Mouse (Mus musculus) embryonic facial prominence, embryonic 10.5 days (tissue): ENCODE measurements around the gene Atp6v0a2. TPM values are rescaled to one million over a fixed set of nuclear protein-coding genes. Genes with fewer than 3 reads are reported as not detected.
A peak's percentile ranks its signal among the peaks of the same experiment; 100 is the strongest.
"Not testable (repeated sequence)": the region's sequence is repeated elsewhere in the genome, so short reads cannot be mapped to it uniquely, and the experiment has no call there.

Source experiments
- DNase-seq: peaks from one replicate; pipeline ENCODE4 v3.0.0-alpha.2; 2017; ENCODE audit warnings: low spot score
- H3K27ac ChIP-seq: fragments of 300-500 bp; sonication (generic); replicated peaks from 2 replicates; pipeline ENCODE4 v1.5.1; 2016; ENCODE audit warnings: mild to moderate bottlenecking
- H3K27me3 ChIP-seq: fragments of 300-500 bp; sonication (generic); replicated peaks from 2 replicates; pipeline ENCODE4 v1.6.1; 2016; ENCODE audit warnings: low read depth, mild to moderate bottlenecking; ENCODE audit not compliant: poor library complexity, severe bottlenecking
- H3K36me3 ChIP-seq: fragments of 300-500 bp; sonication (generic); replicated peaks from 2 replicates; pipeline ENCODE4 v1.6.1; 2016; ENCODE audit warnings: mild to moderate bottlenecking, moderate library complexity
- H3K4me1 ChIP-seq: fragments of 300-500 bp; sonication (generic); 2 replicates; pipeline ENCODE4 v1.6.1; 2016
- H3K4me3 ChIP-seq: fragments of 300-500 bp; sonication (generic); 2 replicates; pipeline ENCODE4 v1.5.1; 2016; ENCODE audit warnings: mild to moderate bottlenecking, moderate library complexity
- H3K9me3 ChIP-seq: fragments of 300-500 bp; sonication (generic); 2 replicates; pipeline ENCODE4 v1.6.1; 2016; ENCODE audit warnings: mild to moderate bottlenecking
- WGBS: fragments of 180-500 bp; shearing (Covaris S2); methylation state at CpG from one replicate; pipeline ENCODE4 v1.1.7; 2016; 5-methylcytosine and 5-hydroxymethylcytosine counted together
- polyA plus RNA-seq: library from polyadenylated mRNA; unstranded; fragments of >200 nt; fragmentation: Nextera tagmentation; extraction: Ambion mirVana; gene quantifications from 2 replicates; pipeline ENCODE4 v1.2.1, GENCODE M21; 2016

Gene Atp6v0a2
- polyA plus RNA-seq, result 40.8 and 45.0 TPM in 2 replicates

DNA sequence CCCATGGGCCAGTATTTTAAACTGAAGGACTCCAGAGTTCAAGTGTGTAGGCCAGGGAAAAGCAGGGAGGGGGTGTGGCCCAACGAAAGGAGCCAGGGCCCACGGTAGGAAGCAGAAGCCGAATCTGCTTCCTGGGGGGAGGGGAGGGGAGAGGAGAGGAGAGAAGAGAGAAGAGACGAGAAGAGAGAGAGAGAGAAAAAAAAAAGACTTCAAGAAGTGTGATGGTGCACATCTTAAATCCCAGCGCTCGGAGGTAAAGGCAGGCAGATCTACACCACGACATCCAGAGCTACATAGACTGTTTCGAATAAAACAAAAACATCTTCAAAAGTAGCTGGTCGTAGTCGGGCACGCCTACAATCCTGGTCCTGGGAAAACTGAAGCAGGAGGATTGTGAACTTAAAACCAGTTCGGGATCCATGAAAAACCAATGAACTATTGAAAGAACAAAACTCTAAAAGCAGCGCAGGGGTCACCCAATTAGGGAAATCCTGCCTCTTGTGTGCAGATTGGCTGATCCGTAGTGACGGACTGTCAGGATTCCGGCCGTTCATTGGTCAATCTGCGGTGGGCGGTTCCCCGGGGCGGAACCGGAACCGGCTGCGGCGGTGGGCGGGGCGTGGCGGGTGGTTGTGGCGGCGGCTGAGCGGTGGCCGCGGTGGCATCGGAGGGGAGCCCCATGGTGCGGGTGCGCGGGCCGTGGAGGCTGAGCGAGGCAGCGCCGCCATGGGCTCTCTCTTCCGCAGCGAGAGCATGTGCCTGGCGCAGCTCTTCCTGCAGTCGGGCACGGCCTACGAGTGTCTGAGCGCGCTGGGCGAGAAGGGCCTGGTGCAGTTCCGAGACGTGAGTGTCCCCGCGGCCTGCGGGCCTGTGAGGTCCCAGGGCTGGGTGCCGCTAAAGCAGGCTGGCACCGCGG, at the start of gene Atp6v0a2:
Gene Atp6v0a2 (plus strand): TSS at position 129 of the 916 bp plus-strand sequence.
- peaks cover 18% of the 10 kb centered on the region for H3K36me3 ChIP-seq
- peak; percentile 96 for DNase-seq
- H3K27me3 ChIP-seq, result no peaks in the 10 kb centered on the region
- WGBS, result under 1% methylated on average over 58 of the region's 58 CpGs
- peak within 1 kb of the TSS; percentile 83 for H3K27ac ChIP-seq
- H3K9me3 ChIP-seq, result no peaks in the 10 kb centered on the region
- H3K4me1 ChIP-seq, result peaks cover 24% of the 10 kb centered on the region
- H3K4me3 ChIP-seq, result peak within 1 kb of the TSS; percentile 100

DNA sequence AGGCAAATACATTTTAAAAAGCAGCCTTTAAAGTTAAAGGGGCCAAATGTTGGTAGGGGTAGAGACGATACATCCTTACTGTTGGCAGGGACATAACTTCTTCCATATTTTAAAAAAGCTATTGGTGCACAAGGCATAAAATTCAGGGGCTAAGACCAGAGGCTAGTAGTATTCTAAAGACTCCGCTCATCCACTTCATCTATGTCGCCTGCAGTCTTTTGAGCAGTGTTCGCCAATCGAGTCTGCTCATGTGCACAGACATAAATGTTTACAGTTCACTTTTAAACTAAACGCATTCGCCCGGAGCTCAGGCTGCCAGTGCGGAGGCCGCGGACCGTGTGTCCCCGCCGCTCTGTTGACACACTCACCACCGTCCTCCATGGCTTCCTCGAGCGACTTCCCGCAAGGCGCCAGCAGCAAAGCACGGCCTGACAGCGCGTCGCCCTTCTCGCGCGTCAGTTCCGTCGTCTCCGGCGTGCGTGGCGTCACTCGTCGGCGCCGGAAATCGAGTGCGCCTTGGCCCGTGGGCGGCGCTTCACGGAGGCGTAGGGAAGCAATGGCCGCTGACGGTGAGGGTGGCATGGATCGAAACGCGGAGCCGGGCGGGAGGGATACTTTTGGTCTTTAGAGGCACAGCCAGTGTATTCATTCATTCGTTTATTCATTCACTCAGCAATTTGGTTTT, 49.6 kb upstream of the Atp6v0a2 start, which contains the start of the genes Eif2b1 and Gtf2h3:
Gene Eif2b1 (minus strand): TSS at position 499 of the 685 bp plus-strand sequence.
Gene Gtf2h3 (plus strand): TSS at position 508 of the 685 bp plus-strand sequence.
- DNase-seq, result peak; percentile 95
- Histone ChIP-seq H3K4me3 (peak within 1 kb of the TSS; percentile 86), H3K4me1 (peaks cover 21% of the 10 kb centered on the region), H3K27ac (peak within 1 kb of the TSS; percentile 79), H3K9me3 (no peaks in the 10 kb centered on the region), H3K27me3 (no peaks in the 10 kb centered on the region), H3K36me3 (peaks cover 58% of the 10 kb centered on the region)
- 1% methylated on average over 51 of the region's 51 CpGs for WGBS

DNA sequence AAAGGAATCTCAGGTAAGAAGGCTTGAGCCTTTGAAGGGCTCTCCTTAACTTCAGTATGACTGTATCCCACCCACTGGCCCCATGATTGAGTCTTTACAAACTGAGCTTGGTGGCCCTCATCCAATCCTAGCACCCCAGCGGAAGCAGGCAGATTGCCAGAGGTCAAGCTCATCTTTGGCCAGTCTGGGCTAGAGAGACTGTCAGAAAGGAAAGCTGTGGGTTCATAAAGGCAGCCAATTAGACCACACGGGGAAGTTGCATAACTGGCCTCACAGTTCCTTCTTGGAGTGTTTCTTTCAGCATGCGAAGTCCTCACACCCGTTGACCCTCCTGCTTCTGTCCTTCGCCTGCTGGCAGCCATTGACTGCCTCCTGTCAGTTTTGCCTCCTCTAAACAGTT, 45.9 kb upstream of the Atp6v0a2 start:
- no peak for DNase-seq
- H3K9me3 ChIP-seq, result no peaks in the 10 kb centered on the region
- H3K4me3 ChIP-seq, result no peak overlapping the region
- 93% methylated on average over 5 of the region's 5 CpGs for WGBS
- peaks cover 59% of the 10 kb centered on the region for H3K36me3 ChIP-seq
- no peaks in the 10 kb centered on the region for H3K27me3 ChIP-seq
- H3K27ac ChIP-seq, result no peak overlapping the region
- H3K4me1 ChIP-seq, result peaks cover 21% of the 10 kb centered on the region

DNA sequence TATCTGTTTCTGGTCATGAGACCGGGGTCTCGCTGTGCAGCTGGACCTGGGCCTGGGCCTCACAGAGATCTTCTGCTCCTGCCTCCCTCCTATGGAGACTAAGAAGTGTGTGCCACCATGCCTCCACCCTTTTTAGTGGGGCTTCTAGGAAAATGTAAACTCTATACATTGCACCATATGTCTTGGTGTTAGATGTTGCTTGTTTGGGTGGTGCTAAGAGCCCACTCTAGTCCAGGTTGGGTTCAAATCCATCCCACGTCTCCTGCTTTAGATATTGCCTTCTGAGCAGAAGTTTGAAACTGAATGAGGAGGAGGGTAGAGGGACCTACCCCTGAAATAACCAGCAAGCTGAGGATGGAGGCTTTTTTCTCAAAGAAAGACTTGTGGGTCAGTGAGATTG, 35.6 kb upstream of the Atp6v0a2 start:
- Histone ChIP-seq H3K27me3 (no peaks in the 10 kb centered on the region), H3K9me3 (no peaks in the 10 kb centered on the region), H3K27ac (no peak overlapping the region), H3K4me3 (no peak overlapping the region), H3K4me1 (no peaks in the 10 kb centered on the region), H3K36me3 (peaks cover 91% of the 10 kb centered on the region)
- 93% methylated on average over 3 of the region's 3 CpGs for WGBS
- no peak for DNase-seq

DNA sequence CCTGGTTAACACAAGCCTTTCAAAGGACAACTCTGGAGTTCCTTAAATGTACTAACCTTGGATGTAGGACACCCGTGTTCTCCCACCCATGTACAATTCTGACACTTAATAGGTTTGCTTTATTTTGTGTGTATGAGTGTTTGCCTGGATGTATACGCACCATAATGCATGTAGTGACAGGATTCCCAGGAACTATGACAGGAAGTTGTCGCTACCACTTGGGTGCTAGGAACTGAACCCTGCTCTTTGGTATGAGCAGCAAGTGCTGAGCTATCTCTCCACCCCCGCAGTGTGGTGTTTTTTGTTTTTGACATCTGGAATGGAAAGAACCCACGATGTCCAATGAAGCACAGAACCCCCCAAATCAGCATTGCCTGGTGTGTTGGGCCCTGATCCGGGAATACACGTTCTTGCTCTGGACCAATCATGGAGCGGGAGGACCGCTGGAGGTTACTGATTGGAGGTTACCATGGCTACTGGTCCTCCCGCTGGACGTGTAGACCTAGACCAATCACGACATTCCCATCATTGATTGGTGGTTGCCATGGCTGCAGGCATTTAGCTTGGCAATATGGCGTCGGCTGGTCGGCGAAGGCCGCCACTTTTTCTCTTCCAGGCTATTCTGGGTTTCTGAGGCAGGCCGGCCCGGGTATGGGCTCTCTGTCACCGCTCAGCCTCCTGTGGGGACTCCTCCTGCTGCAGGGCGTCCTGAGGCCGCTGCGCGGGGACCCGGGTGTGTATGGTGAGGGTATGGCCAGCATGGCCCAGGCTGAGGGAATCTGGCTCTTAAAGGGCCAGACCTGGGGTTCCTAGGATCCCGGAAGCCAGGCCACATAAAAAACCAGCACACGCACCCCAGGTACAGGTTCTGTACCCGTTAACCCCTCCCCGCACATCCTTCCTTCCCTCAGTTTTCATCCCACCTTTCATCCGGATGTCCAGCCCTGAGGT, 29.9 kb upstream of the Atp6v0a2 start:
- peaks cover 11% of the 10 kb centered on the region for H3K4me1 ChIP-seq
- no peaks in the 10 kb centered on the region for H3K27me3 ChIP-seq
- WGBS, result 6% methylated on average over 30 of the region's 30 CpGs
- DNase-seq, result peak; percentile 93
- peak overlapping the region; percentile 85 for H3K27ac ChIP-seq
- peaks cover 42% of the 10 kb centered on the region for H3K36me3 ChIP-seq
- H3K4me3 ChIP-seq, result peak overlapping the region; percentile 89
- H3K9me3 ChIP-seq, result no peaks in the 10 kb centered on the region

DNA sequence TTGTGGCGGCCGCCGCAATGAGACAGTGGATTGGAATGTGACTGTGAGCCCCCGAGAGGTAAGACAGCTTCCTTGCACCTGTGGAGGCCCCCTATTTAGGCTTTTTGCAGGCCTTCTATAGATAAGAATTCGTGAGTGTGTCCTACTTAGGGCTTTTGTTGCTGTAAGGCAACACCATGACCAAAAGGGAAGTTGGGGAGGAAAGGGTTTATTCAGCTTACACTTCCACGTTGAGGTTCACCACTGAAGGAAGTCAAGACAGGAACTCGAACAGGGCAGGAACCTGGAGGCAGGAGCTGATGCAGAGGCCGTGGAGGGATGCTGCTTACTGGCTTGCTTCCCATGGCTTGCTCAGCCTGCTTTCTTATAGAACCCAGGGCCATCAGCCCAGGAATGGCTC, 28.6 kb upstream of the Atp6v0a2 start:
- H3K36me3 ChIP-seq, result peaks cover 30% of the 10 kb centered on the region
- not testable (repeated sequence) for H3K9me3 ChIP-seq, H3K27ac ChIP-seq, H3K27me3 ChIP-seq, DNase-seq
- H3K4me1 ChIP-seq, result peaks cover 11% of the 10 kb centered on the region
- H3K4me3 ChIP-seq, result peak overlapping the region; percentile 89
- WGBS, result 64% methylated on average over 8 of the region's 8 CpGs

DNA sequence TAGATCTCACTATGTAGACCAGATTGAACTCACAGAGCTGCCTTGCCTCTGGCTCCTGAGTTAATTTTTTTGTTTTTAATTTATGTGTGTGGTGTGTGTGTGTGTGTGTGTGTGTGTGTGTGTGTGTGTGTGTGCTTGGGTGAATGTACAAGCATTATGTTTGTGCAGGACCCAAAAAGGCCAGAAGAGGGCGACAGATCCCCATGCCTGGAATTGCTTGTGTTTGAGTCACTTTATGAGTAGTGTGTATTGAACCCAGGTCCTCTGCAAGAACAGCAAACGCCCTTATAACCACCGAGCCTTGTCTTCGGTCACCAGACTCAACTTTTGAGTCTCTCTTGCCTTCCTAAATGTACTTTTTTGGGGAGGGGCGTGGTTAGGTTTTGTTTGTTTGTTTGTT, 26.0 kb upstream of the Atp6v0a2 start:
- H3K27ac ChIP-seq, result no peak overlapping the region
- peaks cover 11% of the 10 kb centered on the region for H3K4me1 ChIP-seq
- H3K4me3 ChIP-seq, result no peak overlapping the region
- H3K27me3 ChIP-seq, result no peaks in the 10 kb centered on the region
- no peaks in the 10 kb centered on the region for H3K9me3 ChIP-seq
- peaks cover 8% of the 10 kb centered on the region for H3K36me3 ChIP-seq
- WGBS, result 72% methylated on average over 5 of the region's 5 CpGs
- DNase-seq, result peak; percentile 63

DNA sequence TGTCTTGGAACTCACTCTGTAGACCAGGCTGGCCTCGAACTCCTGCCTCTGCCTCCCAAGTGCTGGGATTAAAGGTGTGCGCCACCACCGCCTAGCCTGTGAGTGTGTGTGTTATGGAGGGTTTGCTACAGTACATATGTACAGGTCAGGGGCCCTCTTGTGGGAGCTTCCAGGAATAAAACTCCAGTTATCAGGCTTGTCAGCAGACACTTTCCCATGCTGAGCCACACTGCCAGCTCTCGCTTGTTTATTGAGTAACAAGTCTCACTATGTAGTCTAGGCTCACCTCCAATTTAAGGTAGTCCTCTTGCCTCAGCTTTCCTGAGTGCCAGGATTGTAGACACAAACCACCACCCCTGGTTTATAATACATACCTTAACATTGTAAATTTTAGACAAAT, 24.1 kb upstream of the Atp6v0a2 start:
- Histone ChIP-seq H3K9me3 (no peaks in the 10 kb centered on the region), H3K4me3 (no peak overlapping the region), H3K4me1 (peaks cover 6% of the 10 kb centered on the region), H3K27ac (no peak overlapping the region), H3K36me3 (peaks cover 22% of the 10 kb centered on the region), H3K27me3 (no peaks in the 10 kb centered on the region)
- WGBS, result 92% methylated on average over 4 of the region's 4 CpGs
- DNase-seq, result no peak

DNA sequence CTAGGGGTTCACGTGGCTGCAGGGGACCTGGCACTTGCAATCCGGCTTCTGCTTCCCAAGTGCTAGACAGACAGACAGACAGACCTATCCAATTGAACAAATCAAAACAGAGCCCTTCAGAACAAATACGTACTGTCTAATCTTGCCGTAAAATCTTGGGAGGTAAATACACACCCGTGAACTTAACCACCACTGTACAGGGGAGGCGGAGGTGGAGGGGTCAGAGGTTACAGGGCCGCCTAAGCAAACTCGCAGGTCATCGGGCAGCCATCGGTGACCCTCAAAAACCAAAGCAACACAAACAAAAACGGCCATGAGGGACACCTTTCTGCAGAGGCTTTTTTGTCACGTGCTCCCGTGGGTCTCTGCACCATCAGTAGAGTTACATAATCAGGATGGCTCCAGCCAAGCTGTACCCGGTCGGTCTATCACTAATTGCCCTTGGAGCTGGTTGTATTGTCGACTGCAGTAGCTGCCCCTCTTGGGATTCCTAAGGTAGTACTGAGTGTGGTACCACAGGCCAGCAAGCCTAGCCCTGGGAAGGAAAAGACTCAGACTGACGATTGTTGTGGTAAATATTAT, 23.2 kb upstream of the Atp6v0a2 start:
- H3K4me3 ChIP-seq, result no peak overlapping the region
- H3K27ac ChIP-seq, result no peak overlapping the region
- H3K9me3 ChIP-seq, result no peaks in the 10 kb centered on the region
- WGBS, result 83% methylated on average over 17 of the region's 17 CpGs
- no peaks in the 10 kb centered on the region for H3K4me1 ChIP-seq
- no peak for DNase-seq
- H3K36me3 ChIP-seq, result peaks cover 27% of the 10 kb centered on the region
- no peaks in the 10 kb centered on the region for H3K27me3 ChIP-seq

DNA sequence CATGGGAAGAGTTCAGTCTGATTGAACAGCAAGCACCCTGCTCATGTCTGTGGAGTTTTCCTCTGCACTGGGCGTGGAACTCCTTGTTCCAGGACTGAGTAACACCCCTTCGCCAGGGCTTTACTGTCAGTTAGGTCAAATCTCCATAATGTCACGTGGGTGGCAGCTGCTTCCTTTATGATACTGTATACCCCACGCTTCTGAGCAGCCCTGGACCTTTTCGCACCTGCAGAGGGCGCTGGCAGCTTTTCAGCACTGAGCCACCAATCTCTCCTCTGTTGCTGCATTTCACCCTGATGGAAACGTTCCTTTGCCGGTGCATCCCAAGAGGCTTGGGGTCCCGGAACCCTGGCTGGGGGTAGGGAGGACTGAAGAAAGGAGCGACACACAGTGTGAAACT, 17.4 kb upstream of the Atp6v0a2 start:
- H3K27ac ChIP-seq, result no peak overlapping the region
- H3K27me3 ChIP-seq, result no peaks in the 10 kb centered on the region
- peaks cover 59% of the 10 kb centered on the region for H3K36me3 ChIP-seq
- no peak for DNase-seq
- no peaks in the 10 kb centered on the region for H3K4me1 ChIP-seq
- no peaks in the 10 kb centered on the region for H3K9me3 ChIP-seq
- 72% methylated on average over 10 of the region's 10 CpGs for WGBS
- H3K4me3 ChIP-seq, result no peak overlapping the region

DNA sequence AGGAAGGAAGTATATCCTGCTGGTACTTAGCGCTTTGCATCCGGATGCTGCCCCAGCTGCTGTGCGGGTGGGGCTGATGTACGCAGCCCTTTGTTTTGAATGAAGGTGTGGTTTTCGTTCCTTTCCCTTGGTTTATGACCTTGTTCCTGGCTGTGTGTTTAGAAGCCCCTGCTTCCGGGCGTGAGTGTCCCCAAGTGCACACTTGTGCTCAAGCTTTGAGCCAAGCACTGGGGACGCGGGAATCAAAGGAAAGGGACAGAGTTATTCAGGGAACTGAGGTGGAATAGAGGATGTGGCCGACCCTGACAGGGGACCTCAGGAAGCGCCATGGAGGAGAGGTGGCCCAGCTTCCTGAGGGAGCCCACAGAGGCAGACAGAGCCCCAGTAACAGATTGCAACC, 13.7 kb upstream of the Atp6v0a2 start:
- Histone ChIP-seq H3K9me3 (no peaks in the 10 kb centered on the region), H3K4me1 (no peaks in the 10 kb centered on the region), H3K27me3 (no peaks in the 10 kb centered on the region), H3K27ac (no peak overlapping the region), H3K4me3 (no peak overlapping the region), H3K36me3 (peaks cover 64% of the 10 kb centered on the region)
- 90% methylated on average over 11 of the region's 11 CpGs for WGBS
- DNase-seq, result no peak
